Mouse (Mus musculus): ENCODE measurements around the gene Hyal3. TPM values are rescaled to one million over a fixed set of nuclear protein-coding genes. Genes with fewer than 3 reads are reported as not detected.

Gene Hyal3
- polyA plus RNA-seq, 1 experiment from 2014 or later, result 0.54 TPM

DNA sequence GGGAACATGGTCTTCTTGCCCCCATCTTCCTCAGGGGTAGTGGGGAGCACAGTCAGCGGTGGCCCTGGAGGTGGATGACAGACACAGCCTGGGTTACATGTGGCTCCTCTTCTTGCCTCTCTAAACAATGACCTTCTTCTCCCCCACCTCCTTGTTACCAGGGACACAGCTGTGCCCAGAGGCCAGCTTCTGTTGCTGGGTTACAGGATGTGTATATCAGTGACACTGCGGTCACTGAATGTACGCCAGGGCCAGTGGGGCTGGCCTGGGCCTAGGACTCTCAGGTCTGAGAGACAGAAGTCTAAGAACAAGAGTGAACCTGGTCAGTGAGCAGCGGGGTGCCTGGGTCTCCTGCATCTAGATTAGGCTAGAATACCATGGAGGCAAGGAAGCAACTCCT, 34.4 kb downstream of the Hyal3 start:
- Histone ChIP-seq H3K4me3 (ENCODE audit: low read length) (no peak overlapping the region), H3K36me3 (ENCODE audit: control insufficient read depth, insufficient read depth) (peaks cover 33% of the 10 kb centered on the region), H3K9ac (ENCODE audit: low read length) (0 out of 2 replicates have a peak overlapping the region, but pooled peaks have one; percentile 14), H3K27me3 (ENCODE audit: control insufficient read depth, insufficient read depth, low read length) (no peaks in the 10 kb centered on the region), H3K4me1 (ENCODE audit: control insufficient read depth, insufficient read depth, low read length) (peaks cover 46% of the 10 kb centered on the region), H3K27ac (ENCODE audit: low read length) (no peak overlapping the region), H3K9me3 (replicated peaks; ENCODE audit: control insufficient read depth, low read length) (no peaks in the 10 kb centered on the region), H3K4me2 (ENCODE audit: low read depth, low read length) (no peak overlapping the region)
- 68% methylated on average over 4 of the region's 4 CpGs for WGBS
- ATAC-seq (replicated peaks; ENCODE audit: extremely low read depth, insufficient read depth, low FRiP score), result no peak

DNA sequence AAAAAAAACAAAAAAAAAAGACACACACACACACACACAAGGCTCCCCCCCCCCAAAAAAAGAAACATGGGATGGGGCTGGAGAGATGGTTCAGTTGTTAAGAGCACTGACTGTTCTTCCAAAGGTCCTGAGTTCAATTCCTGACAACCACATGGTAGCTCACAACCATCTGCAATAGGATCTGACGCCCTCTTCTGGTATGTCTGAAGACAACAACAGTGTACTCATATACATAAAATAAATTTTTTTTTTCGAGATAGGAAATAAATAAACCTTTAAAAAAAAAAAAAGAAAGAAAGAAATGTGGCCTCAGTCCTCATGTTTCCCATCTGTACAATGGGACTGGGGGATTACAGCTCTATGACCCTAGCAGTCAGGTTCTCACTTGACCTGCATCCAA, 36.8 kb downstream of the Hyal3 start:
- H3K9me3 ChIP-seq (replicated peaks; ENCODE audit: control insufficient read depth, low read length), result no peaks in the 10 kb centered on the region
- no peak for ATAC-seq (replicated peaks; ENCODE audit: extremely low read depth, insufficient read depth, low FRiP score)
- H3K27me3 ChIP-seq (ENCODE audit: control insufficient read depth, insufficient read depth, low read length), result no peaks in the 10 kb centered on the region
- WGBS, result 74% methylated on average over 2 of the region's 2 CpGs
- peaks cover 42% of the 10 kb centered on the region for H3K36me3 ChIP-seq (ENCODE audit: control insufficient read depth, insufficient read depth)
- no peak overlapping the region for H3K4me2 ChIP-seq (ENCODE audit: low read depth, low read length)
- peaks cover 46% of the 10 kb centered on the region for H3K4me1 ChIP-seq (ENCODE audit: control insufficient read depth, insufficient read depth, low read length)
- H3K4me3 ChIP-seq (ENCODE audit: low read length), result no peak overlapping the region
- peak overlapping the region; percentile 99 for H3K27ac ChIP-seq (ENCODE audit: low read length)
- H3K9ac ChIP-seq (ENCODE audit: low read length), result no peak overlapping the region

DNA sequence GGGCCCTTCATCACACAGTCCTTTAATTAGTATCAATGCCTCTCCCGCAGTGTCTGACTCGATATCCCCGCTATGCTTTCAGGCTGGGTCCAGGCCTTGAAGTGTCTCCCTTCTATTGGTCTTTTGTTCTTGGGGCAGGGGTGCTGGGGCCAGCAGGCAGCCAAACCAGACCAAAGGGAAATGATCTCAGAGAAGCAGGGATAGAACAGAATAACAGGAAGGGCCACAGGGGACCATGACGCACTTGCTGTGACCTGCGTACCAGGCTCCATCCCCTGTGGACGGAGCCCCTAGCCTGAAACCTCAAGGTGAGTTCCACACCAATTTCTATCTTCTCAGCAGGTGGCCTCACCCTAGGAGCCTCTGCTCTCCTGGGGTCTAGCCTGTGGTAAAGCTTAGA, 37.5 kb downstream of the Hyal3 start:
- WGBS, result 62% methylated on average over 6 of the region's 6 CpGs
- Histone ChIP-seq H3K4me2 (ENCODE audit: low read depth, low read length) (0 out of 2 replicates have a peak overlapping the region, but pooled peaks have one; percentile 24), H3K27me3 (ENCODE audit: control insufficient read depth, insufficient read depth, low read length) (no peaks in the 10 kb centered on the region), H3K27ac (ENCODE audit: low read length) (peak overlapping the region; percentile 99), H3K4me1 (ENCODE audit: control insufficient read depth, insufficient read depth, low read length) (peaks cover 43% of the 10 kb centered on the region), H3K9ac (ENCODE audit: low read length) (peak overlapping the region; percentile 14), H3K4me3 (ENCODE audit: low read length) (no peak overlapping the region), H3K36me3 (ENCODE audit: control insufficient read depth, insufficient read depth) (peaks cover 42% of the 10 kb centered on the region), H3K9me3 (replicated peaks; ENCODE audit: control insufficient read depth, low read length) (no peaks in the 10 kb centered on the region)
- ATAC-seq (replicated peaks; ENCODE audit: extremely low read depth, insufficient read depth, low FRiP score), result no peak

DNA sequence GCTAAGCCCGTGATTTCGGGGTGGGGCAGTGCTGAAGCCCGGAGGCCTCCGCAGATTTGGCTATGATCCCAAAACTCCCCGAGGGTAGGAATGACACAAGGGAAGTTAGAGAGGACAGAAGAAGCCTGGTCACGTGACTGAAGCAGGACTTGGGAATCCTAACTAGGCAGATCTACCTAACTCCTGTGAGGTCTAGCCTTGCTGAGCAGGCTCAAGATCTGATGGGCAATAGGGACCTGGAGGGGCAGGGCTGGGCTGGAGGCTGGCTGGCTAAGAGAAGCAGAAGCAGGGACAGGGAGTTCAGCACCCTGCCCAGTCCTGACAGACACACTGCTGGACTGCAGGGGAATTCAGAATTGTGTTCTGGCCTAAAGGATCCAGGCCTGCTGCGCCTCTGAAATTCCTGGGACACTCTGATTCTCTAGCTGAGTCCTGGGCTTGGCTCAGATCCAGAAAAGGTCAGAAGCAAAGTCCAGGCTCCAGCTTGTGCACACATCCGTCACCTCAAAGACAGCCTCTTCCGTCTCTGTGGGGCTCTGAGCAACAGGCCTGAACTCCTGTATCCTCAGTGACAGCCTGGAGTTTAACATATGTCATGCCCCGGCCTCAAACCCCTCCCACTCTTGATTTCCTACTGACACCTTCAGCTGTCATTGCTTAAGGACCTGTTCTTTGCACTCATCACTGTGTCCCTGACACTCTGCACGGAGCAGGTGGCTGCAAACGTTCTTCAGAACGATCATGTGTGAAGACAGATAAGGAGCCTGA, 38.3 kb downstream of the Hyal3 start:
- Histone ChIP-seq H3K9ac (ENCODE audit: low read length) (peak overlapping the region; percentile 14), H3K27me3 (ENCODE audit: control insufficient read depth, insufficient read depth, low read length) (no peaks in the 10 kb centered on the region), H3K4me1 (ENCODE audit: control insufficient read depth, insufficient read depth, low read length) (peaks cover 48% of the 10 kb centered on the region), H3K36me3 (ENCODE audit: control insufficient read depth, insufficient read depth) (peaks cover 42% of the 10 kb centered on the region), H3K4me2 (ENCODE audit: low read depth, low read length) (peak overlapping the region; percentile 24; the same call in 1 of the 2 replicates), H3K9me3 (replicated peaks; ENCODE audit: control insufficient read depth, low read length) (no peaks in the 10 kb centered on the region), H3K4me3 (ENCODE audit: low read length) (no peak overlapping the region), H3K27ac (ENCODE audit: low read length) (peak overlapping the region; percentile 99)
- WGBS, result 9% methylated on average over 13 of the region's 13 CpGs
- ATAC-seq (replicated peaks; ENCODE audit: extremely low read depth, insufficient read depth, low FRiP score), result peak; percentile 81

DNA sequence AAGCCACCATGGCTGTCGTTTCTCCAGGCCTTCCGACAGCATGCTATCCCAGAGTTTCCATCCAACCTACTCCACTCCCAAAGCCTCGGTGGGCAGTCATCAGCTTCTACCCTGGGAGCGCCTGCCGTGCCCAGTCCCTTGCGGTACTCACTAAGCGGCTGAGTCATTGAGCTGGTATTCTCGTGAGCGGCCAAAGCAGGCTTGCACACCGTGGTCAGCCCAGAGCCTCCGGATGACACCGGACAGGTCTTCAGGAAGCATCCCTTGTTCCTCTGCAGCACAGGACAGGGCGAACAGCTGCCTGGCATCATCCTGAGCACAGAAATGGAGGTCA, 38.9 kb downstream of the Hyal3 start:
- no peak; the same call in 1 of the 2 replicates for ATAC-seq (replicated peaks; ENCODE audit: extremely low read depth, insufficient read depth, low FRiP score)

DNA sequence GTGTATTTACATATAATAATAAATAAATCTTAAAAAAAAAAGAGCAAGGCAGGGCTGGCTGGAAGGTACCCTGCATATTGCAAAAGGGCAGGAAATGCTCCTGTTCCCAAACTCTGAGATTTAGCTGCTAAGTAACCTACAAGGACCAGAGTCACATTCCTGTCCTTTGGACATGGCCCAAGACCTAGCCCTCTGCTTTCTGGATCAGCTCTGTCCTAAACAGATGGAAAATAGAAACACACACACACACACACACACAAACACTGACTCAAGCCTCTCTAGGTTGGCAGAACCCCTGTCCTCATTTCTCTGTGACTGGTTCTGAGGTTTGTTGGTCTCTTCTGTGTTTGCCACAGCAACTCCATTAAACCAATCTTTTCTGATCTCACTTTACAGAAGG, 40.3 kb downstream of the Hyal3 start:
- Histone ChIP-seq H3K4me3 (ENCODE audit: low read length) (no peak overlapping the region), H3K27ac (ENCODE audit: low read length) (peak overlapping the region; percentile 99), H3K9me3 (replicated peaks; ENCODE audit: control insufficient read depth, low read length) (no peaks in the 10 kb centered on the region), H3K27me3 (ENCODE audit: control insufficient read depth, insufficient read depth, low read length) (no peaks in the 10 kb centered on the region), H3K9ac (ENCODE audit: low read length) (peak overlapping the region; percentile 30; the same call in 1 of the 2 replicates), H3K36me3 (ENCODE audit: control insufficient read depth, insufficient read depth) (peaks cover 30% of the 10 kb centered on the region), H3K4me1 (ENCODE audit: control insufficient read depth, insufficient read depth, low read length) (peaks cover 63% of the 10 kb centered on the region), H3K4me2 (ENCODE audit: low read depth, low read length) (no peak overlapping the region)
- no peak for ATAC-seq (replicated peaks; ENCODE audit: extremely low read depth, insufficient read depth, low FRiP score)

More for the DNA sequence above, 38.9 kb downstream of the Hyal3 start:
- peak overlapping the region; percentile 31 for H3K4me2 ChIP-seq (ENCODE audit: low read depth, low read length)
- peaks cover 54% of the 10 kb centered on the region for H3K4me1 ChIP-seq (ENCODE audit: control insufficient read depth, insufficient read depth, low read length)
- H3K9ac ChIP-seq (ENCODE audit: low read length), result peak overlapping the region; percentile 63
- peaks cover 42% of the 10 kb centered on the region for H3K36me3 ChIP-seq (ENCODE audit: control insufficient read depth, insufficient read depth)
- peak overlapping the region; percentile 22; the same call in 1 of the 2 replicates for H3K4me3 ChIP-seq (ENCODE audit: low read length)
- H3K27me3 ChIP-seq (ENCODE audit: control insufficient read depth, insufficient read depth, low read length), result no peaks in the 10 kb centered on the region
- 27% methylated on average over 13 of the region's 13 CpGs for WGBS
- H3K9me3 ChIP-seq (replicated peaks; ENCODE audit: control insufficient read depth, low read length), result no peaks in the 10 kb centered on the region
- H3K27ac ChIP-seq (ENCODE audit: low read length), result peak overlapping the region; percentile 99

DNA sequence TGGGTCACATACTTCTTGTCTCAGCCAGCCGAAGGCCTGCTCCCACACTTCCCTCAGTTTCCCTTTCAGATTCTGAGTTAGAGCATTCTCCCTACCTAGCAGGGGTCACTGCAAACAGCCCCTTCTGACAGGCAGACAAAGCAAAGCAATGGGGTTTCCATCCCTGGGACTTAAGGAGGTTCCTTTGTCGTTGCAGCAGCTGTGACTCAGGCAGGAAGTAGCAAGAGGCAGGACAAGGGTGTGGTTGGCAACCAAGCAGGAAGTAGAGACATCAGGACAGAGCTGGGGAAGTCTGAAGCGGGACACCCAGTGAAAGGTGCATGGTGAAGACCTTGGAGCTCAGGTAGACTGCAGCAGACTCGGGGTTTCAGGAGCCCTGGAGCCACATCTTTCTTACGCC, 43.9 kb downstream of the Hyal3 start:
- peak overlapping the region; percentile 26; the same call in 1 of the 2 replicates for H3K4me2 ChIP-seq (ENCODE audit: low read depth, low read length)
- H3K36me3 ChIP-seq (ENCODE audit: control insufficient read depth, insufficient read depth), result peaks cover 12% of the 10 kb centered on the region
- no peaks in the 10 kb centered on the region for H3K9me3 ChIP-seq (replicated peaks; ENCODE audit: control insufficient read depth, low read length)
- H3K27me3 ChIP-seq (ENCODE audit: control insufficient read depth, insufficient read depth, low read length), result no peaks in the 10 kb centered on the region
- no peak overlapping the region for H3K4me3 ChIP-seq (ENCODE audit: low read length)
- peak overlapping the region; percentile 72 for H3K27ac ChIP-seq (ENCODE audit: low read length)
- H3K9ac ChIP-seq (ENCODE audit: low read length), result peak overlapping the region; percentile 26; the same call in 1 of the 2 replicates
- WGBS, result 66% methylated on average over 5 of the region's 5 CpGs
- no peak for ATAC-seq (replicated peaks; ENCODE audit: extremely low read depth, insufficient read depth, low FRiP score)
- H3K4me1 ChIP-seq (ENCODE audit: control insufficient read depth, insufficient read depth, low read length), result peaks cover 78% of the 10 kb centered on the region

DNA sequence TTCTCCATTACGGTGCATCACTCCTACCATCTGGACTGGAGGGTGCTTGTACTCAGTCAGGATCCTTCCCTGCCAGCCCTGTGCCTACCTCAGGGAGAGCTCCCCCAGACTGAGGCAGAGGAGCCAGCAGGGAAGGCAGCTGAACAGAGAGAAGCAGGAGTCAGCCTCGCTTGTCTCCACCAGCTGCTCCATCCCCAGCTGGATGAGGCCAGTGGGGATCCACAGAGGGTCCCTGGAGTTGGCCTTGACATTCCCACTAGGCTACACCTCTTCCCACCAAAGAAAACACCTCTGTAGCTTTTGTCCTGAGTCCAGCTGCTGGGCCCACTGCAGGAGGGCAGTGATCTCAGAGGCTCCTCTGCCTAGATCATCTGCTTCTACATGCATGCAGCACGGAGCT, 44.3 kb downstream of the Hyal3 start:
- H3K36me3 ChIP-seq (ENCODE audit: control insufficient read depth, insufficient read depth), result peaks cover 10% of the 10 kb centered on the region
- peak overlapping the region; percentile 56 for H3K9ac ChIP-seq (ENCODE audit: low read length)
- H3K4me3 ChIP-seq (ENCODE audit: low read length), result no peak overlapping the region
- no peaks in the 10 kb centered on the region for H3K27me3 ChIP-seq (ENCODE audit: control insufficient read depth, insufficient read depth, low read length)
- WGBS, result 85% methylated on average over 3 of the region's 3 CpGs
- H3K27ac ChIP-seq (ENCODE audit: low read length), result peak overlapping the region; percentile 72
- ATAC-seq (replicated peaks; ENCODE audit: extremely low read depth, insufficient read depth, low FRiP score), result no peak
- H3K9me3 ChIP-seq (replicated peaks; ENCODE audit: control insufficient read depth, low read length), result no peaks in the 10 kb centered on the region
- H3K4me2 ChIP-seq (ENCODE audit: low read depth, low read length), result peak overlapping the region; percentile 26
- peaks cover 78% of the 10 kb centered on the region for H3K4me1 ChIP-seq (ENCODE audit: control insufficient read depth, insufficient read depth, low read length)

DNA sequence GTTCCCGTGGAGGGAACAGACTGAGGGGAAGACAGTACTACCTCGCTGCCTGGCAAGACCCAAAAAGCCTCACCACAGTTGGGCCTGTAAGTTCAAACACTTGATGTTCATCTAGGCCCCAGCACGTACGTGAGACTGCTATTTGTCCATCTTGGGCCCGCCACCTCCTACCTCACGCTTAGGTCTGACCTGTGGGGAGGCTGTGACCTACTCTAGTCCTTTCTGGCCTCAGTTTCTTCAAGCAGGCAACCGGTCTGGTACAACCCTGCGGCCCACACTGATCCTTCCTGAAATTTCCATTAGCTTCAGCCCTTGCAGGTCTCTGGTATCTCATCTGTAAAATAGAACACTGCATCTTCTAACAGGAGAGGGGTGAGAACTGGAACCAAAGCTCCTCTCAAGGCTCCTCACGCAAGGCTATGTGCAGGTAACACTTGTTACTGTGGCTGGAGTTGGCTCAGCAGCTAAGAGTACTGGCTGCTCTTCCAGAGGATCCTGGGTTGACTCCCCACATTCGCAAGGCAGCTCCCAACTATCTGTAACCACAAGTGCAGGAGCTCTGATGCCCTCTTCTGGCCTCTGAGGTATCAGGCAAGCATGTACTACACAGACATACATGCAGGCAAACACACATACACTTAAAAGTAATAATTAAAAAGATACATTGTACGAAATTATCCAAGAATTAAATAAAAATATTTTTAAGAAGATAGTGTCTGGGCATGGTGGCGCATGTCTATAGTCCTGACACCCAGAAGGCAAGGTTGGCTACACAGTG, 44.9 kb downstream of the Hyal3 start:
- no peaks in the 10 kb centered on the region for H3K9me3 ChIP-seq (replicated peaks; ENCODE audit: control insufficient read depth, low read length)
- WGBS, result 88% methylated on average over 12 of the region's 12 CpGs
- ATAC-seq (replicated peaks; ENCODE audit: extremely low read depth, insufficient read depth, low FRiP score), result no peak
- H3K4me2 ChIP-seq (ENCODE audit: low read depth, low read length), result no peak overlapping the region
- H3K9ac ChIP-seq (ENCODE audit: low read length), result peak overlapping the region; percentile 56
- no peak overlapping the region for H3K4me3 ChIP-seq (ENCODE audit: low read length)
- H3K36me3 ChIP-seq (ENCODE audit: control insufficient read depth, insufficient read depth), result peaks cover 5% of the 10 kb centered on the region
- H3K4me1 ChIP-seq (ENCODE audit: control insufficient read depth, insufficient read depth, low read length), result peaks cover 78% of the 10 kb centered on the region
- H3K27me3 ChIP-seq (ENCODE audit: control insufficient read depth, insufficient read depth, low read length), result no peaks in the 10 kb centered on the region
- peak overlapping the region; percentile 72 for H3K27ac ChIP-seq (ENCODE audit: low read length)

Data from heart, embryonic 16.5 days (tissue).